Mouse (Mus musculus) adrenal gland, postnatal 25 days (tissue): Measurements from ENCODE around the gene Notch1. TPM values are rescaled to one million over a fixed set of nuclear protein-coding genes. Genes with fewer than 3 reads are reported as not detected.
A peak's percentile ranks its signal among the peaks of the same experiment; 100 is the strongest.

Experiments used
- DNase-seq: peaks from one replicate; pipeline ENCODE4 v3.0.0; 2021; ENCODE audit warnings: mixed read lengths
- total RNA-seq: library from RNA; stranded (reverse); gene quantifications from 2 replicates; pipeline ENCODE4 v1.2.3, GENCODE M21; 2021

The Notch1 gene
- total RNA-seq, 1 experiment from 2014 or later = 24.8 TPM

GRCm38 (mm10) chr2:26529881-26530280, 13.4 kb upstream of the Notch1 start:
- DNase-seq = no peak

DNA sequence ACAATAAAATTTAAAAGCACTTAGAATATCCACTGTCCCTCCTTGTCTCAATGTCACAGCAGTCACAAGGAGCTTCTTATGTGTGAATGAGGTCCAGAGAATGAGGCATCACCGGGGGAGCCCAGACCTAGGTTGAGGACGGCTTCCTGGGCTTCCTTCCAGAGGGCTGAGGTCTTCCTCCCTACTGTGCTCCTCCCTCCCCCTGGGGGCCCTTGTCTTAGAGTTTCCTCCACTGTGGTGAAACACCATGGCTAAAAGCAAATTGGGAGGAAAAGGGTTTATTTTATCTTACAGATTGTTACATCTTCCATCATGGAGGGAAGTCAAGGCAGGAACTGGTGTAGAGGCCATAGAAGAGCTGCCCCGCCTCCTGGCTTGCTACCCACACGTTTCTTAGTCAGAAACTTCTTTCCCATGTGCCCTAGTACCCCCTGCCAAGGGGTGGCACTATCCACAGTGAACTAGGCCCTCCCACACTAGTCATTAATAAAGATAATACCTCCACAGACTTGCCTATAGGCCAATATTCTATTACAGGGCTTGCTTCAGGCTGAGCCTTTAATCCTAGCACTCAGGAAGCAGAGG, 12.8 kb upstream of the Notch1 start:
- no peak for DNase-seq

DNA sequence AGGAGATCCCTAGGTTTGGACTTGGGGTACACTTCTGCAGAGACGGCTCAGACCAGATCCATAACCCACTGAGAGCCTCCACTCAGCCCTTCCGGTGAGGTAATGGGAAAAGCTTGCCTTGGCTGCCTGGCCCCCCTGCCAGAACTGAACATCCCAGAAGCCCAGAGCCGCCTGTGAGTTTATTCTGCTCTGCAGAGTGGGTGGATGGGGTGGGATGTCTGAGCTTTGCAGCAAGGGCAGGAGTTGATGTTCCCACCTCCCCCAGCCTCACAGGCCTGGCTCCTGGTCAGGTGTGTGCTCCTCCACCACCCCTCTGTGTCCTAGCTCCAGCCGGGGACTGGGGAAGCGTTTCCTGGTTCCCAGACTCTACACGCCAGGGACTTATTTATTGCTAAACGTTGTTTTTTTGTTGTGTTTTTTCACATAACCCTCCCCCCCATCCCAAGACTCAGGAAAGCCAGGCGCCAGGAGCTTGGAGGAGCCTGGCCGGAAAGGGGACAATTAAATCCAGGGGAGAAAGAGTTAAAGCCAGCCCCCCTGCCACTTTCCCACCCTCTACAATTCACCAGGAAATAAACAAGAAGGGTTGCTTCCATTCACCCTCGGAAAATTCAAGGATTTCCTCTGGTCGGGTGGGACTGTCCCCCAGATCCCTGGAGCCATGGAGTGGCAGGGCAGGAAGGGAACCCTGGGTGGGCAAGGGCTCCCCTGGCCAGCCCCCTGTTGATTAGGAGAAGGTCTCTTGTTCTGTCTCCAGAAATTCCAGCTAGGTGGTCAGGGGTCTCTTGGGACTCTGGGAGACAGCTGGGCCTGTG, 10.2 kb upstream of the Notch1 start:
- DNase-seq = no peak

- no peak for DNase-seq
These were observed 9.0 kb upstream of the Notch1 start for GRCm38 (mm10) chr2:26525355-26526018.

DNA sequence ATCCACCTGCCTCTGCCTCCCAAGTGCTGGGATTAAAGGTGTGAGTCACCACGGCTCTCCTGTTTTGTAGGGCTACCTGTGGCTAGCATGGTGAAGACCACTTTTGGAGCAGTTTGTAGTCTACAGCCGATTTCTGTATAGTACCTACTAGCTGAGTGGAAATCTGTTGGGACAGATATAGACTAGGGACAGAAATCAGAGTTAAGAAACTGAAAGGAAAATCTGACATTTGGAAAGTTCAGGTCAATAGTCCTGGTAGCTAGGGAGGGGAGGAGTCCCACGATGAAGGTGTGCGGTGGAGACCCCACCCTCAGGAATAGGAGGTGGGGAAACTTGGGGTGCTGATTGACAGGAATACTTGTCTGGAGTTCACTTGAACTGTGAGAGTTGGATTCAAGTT, 5.9 kb upstream of the Notch1 start:
- DNase-seq = no peak

- no peak for DNase-seq
These were observed 3.3 kb upstream of the Notch1 start for GRCm38 (mm10) chr2:26519753-26520152.

- DNase-seq = no peak
These were observed 524 bp upstream of the Notch1 start for GRCm38 (mm10) chr2:26516987-26517386.

DNA sequence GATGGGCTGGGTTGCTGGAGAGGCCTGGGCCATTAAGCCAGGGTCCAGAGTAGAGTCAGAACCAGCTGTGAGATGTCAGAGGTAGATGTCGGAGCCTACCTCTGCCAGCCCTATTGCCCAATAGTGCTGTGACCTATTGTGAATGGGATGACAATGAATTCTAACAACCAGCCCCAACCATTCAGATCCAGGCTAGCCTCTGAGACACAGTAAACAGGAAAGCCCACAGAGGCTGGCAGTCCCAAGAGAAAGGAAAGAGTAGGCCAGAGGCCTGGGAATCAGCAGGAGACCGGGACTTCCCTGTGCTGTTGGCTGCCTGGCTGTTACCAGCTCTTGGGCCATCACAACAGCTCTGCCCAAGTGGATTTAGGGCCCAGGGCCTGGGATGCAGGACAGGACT, 1.1 kb downstream of the Notch1 start:
- DNase-seq = no peak

GRCm38 (mm10) chr2:26513105-26513745, 3.2 kb downstream of the Notch1 start:
- DNase-seq = no peak

- no peak for DNase-seq
These were observed 7.8 kb downstream of the Notch1 start for GRCm38 (mm10) chr2:26508661-26509060.

DNA sequence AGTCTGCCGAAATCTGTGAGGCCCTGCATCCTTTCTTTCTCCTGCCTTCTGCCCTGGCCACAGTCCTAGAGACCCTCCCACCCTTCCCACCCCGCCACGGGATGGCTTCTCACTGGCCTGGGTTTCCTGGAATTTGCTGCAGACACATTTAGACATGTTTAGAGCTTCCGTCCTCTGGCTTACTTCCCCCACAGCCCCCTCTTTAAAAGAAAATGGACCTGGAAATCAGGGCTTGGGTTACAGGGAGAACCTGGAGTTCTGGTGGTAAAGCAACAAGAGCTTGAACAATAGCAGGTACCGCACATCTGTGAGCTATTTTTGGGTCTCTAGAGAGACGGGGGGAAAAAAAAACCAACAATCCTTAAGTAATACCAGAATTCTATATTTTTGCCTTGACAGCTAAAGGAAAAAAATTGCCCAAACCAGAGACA, 8.5 kb downstream of the Notch1 start:
- DNase-seq = no peak

GRCm38 (mm10) chr2:26507481-26507886, 9.0 kb downstream of the Notch1 start:
- DNase-seq = peak; percentile 83

- DNase-seq = no peak
These were observed 9.7 kb downstream of the Notch1 start for GRCm38 (mm10) chr2:26506746-26507280.

DNA sequence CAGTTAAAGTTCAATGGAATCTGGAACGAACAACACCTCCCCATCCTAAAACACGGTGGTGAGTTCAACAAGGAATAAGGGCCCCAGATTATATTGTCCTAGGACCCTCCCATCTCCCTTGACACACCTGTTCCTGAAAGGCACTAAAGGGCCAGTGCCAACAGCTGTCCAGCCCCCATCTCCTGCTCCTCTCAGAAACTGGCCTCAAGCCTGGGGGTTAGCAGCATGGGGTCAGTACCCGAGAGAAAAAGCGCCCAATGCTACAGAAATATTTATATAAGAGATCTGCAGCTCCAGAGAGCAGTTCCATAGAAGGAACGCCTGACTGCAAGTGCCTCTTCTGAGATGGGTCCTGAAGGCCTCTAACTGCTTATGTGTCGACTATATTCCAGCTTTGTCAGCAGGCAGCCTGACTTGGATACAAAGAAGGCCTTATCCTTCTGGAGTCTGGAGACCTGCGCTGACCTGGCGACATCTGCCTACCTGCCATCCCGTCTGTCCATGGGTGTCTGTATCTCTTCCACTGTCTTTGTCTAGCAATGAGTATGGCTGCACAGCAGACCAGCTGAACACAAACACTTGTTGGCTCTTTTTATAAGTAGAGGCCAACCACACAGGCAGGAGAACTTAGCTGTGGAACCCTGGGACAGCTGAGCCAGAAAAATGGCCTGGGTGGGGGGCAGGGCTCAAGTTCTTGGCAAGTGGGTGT, 11.5 kb downstream of the Notch1 start:
- no peak for DNase-seq

- DNase-seq = peak; percentile 86
These were observed 12.5 kb downstream of the Notch1 start for GRCm38 (mm10) chr2:26503661-26504575.

GRCm38 (mm10) chr2:26502863-26503631, 13.4 kb downstream of the Notch1 start:
- peak; percentile 38 for DNase-seq

DNA sequence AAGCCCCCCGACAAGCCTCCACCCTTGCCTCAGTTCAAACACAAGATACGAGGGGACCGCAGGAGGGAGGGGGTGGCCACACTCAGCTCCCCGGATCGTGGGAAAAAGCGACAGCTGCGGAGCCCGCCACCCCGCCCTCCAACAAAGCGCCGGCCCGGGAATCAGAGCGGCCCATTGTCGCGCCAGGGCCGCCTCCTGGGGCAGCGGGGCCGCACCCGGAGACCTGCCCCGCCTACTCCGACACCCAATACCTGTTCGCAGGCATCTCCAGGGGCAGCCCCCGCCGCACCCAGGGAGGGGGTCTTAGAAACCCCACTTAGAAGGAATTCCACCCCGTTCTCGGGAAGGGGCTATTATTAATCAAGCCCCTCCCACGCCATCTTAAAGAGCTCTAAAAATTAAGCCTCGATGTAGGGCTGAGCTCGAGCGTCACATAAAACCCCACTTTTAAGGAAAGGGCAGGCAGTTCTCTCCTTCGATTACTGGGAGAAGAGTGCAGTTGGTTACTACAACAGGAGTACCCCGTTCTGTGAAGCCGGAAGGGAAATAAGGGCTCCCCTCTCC, 14.1 kb downstream of the Notch1 start:
- DNase-seq = peak; percentile 64

DNA sequence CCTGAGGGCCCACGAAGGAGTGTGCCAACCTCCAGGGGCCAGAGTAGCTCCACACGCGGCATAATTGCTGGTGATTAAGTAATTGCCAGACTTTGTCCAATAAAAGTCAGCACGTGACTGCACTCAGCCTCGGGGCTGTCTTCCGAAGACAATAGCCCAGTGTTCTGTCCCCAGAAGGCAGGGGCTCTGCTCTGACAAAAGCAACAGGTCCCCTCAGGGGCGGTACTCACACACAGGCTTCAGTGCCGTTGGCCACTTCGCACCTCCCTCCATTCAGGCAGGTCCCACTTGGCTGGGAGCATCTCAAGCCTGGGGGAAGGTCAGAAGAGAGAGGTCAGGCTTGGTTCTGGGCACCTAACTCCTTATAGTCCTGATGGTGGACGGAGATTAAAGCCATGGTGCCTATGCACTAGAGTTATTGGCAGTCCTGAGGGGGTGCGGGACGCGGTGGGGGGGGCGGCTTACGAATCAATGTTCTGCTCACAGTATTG, 14.8 kb downstream of the Notch1 start:
- DNase-seq = no peak

- no peak for DNase-seq
These were observed 15.7 kb downstream of the Notch1 start for GRCm38 (mm10) chr2:26500599-26501370.
